Mouse (Mus musculus) embryonic facial prominence, embryonic 15.5 days (tissue): ENCODE data around the gene Stx12. TPM values are rescaled to one million over a fixed set of nuclear protein-coding genes. Genes with fewer than 3 reads are reported as not detected.
"Not testable (repeated sequence)": the region's sequence is repeated elsewhere in the genome, so short reads cannot be mapped to it uniquely, and the experiment has no call there.

Experiments used
- ATAC-seq: fragments of 200-750 bp; cut with Nextera tagmentation; 2 replicates; pipeline ENCODE4 v1.8.0; 2017; ENCODE audit warnings: low read depth, moderate TSS enrichment; ENCODE audit not compliant: insufficient number of reproducible peaks, low FRiP score, low TSS enrichment
- H3K27ac ChIP-seq: fragments of 300-500 bp; sonication (generic); replicated peaks from 2 replicates; pipeline ENCODE4 v1.5.1; 2015; ENCODE audit warnings: mild to moderate bottlenecking, inconsistent platforms
- H3K27me3 ChIP-seq: fragments of 300-500 bp; sonication (generic); 2 replicates; pipeline ENCODE4 v1.6.1; 2015; ENCODE audit warnings: inconsistent platforms
- H3K36me3 ChIP-seq: fragments of 300-500 bp; sonication (generic); 2 replicates; pipeline ENCODE4 v1.6.1; 2015; ENCODE audit warnings: mild to moderate bottlenecking, inconsistent platforms
- H3K4me1 ChIP-seq: fragments of 300-500 bp; sonication (generic); 2 replicates; pipeline ENCODE4 v1.6.1; 2015; ENCODE audit warnings: inconsistent platforms
- H3K4me2 ChIP-seq: fragments of 300-500 bp; sonication (generic); replicated peaks from 2 replicates; pipeline ENCODE4 v1.6.1; 2015; ENCODE audit warnings: mild to moderate bottlenecking, inconsistent platforms
- H3K4me3 ChIP-seq: fragments of 300-500 bp; sonication (generic); replicated peaks from 2 replicates; pipeline ENCODE4 v1.5.1; 2015; ENCODE audit warnings: mild to moderate bottlenecking, inconsistent platforms
- H3K9ac ChIP-seq: fragments of 300-500 bp; sonication (generic); 2 replicates; pipeline ENCODE4 v1.6.1; 2015; ENCODE audit warnings: inconsistent platforms
- H3K9me3 ChIP-seq: fragments of 300-500 bp; sonication (generic); replicated peaks from 2 replicates; pipeline ENCODE4 v1.6.1; 2016; ENCODE audit warnings: inconsistent platforms
- WGBS: fragments of 180-500 bp; shearing (Covaris S2); methylation state at CpG from one replicate; pipeline ENCODE4 v1.1.7; 2015; 5-methylcytosine and 5-hydroxymethylcytosine counted together
- polyA plus RNA-seq: library from polyadenylated mRNA; unstranded; fragments of >200 nt; fragmentation: Nextera tagmentation; extraction: Ambion mirVana; gene quantifications from 2 replicates; pipeline ENCODE4 v1.2.1, GENCODE M21; 2015

The Stx12 gene
- 59.4 and 61.4 TPM in 2 replicates for polyA plus RNA-seq

DNA sequence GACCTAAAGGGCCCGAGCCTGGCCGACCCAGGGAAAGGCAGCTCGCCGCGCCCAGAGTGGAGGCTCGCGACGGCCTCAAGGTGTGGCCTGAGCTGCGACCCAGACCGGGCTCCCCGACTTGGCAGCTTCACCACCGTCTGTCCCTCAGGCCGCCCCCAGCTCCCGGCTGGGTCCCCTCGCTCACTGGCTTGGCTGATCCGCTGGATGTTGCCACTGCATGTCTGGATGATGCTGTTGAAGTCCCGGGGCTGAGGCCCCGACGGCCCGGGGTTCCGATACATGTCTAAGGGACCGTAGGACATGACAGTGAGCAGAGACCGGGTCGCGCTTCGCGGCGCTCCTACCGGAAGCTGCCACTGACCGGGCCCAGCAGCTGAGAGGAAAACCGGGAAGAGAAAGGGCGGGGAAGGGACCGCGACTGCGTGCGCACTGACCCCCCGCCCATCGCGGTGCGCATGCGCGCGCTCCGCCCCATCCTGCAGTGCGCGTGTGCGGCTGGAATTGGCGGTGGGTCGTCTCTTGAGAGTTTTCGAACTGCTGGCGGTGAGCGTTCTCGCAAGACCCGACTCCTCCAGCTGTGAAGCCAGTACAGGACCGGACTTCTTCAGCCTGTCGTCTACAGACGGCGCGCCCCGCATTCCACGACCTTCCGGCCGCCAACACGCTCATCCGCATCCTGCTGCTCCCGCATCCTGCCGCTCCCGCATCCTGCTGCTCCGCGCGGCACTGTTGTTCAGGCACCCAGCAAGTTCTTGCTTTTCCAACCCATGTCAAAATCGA is at the start of gene Stx12:
Gene Stx12, minus strand, starts transcription at position 446 of the 780 bp plus-strand sequence.
- peak within 1 kb of the TSS; percentile 83 for H3K4me2 ChIP-seq
- no peaks in the 10 kb centered on the region for H3K9me3 ChIP-seq
- no peaks in the 10 kb centered on the region for H3K27me3 ChIP-seq
- H3K27ac ChIP-seq = peak within 1 kb of the TSS; percentile 83
- under 1% methylated on average over 72 of the region's 72 CpGs for WGBS
- peak; percentile 91 for ATAC-seq
- H3K9ac ChIP-seq = peak within 1 kb of the TSS; percentile 98
- H3K36me3 ChIP-seq = peaks cover 11% of the 10 kb centered on the region; the same call in 1 of the 2 replicates
- H3K4me3 ChIP-seq = peak within 1 kb of the TSS; percentile 91
- H3K4me1 ChIP-seq = peaks cover 25% of the 10 kb centered on the region

DNA sequence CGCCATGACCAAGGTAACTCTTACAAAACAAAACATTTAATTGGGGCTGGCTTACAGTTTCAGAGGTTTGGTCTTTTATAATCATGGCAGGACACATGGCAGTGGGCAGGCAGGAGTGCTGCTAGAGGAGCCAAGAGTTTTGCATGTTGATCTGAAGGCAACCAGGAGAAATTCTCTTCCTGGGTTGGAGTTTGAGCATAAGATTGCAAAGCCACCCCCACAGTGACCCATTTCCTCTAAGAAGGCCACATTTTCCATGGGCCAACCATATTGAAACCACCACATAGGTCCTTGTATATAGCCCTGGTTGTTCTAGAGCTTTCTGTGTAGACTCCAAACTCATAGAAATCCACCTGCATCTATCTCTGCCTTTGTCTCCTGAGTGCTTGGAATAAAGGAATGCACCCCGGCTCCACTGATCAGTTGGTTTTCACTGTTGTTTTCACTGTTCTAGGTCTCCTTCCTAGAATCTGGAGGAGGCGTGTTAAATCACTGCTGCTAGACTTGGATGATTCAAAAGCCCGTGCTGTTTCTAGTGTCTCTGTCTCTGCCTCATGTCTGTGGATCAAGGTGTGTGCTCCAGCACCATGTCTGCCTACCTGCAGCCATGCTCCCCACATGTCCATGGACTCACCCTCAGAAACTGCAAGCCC is 48.6 kb upstream of the Stx12 start:
- Histone ChIP-seq H3K27ac (no peak overlapping the region), H3K4me2 (no peak overlapping the region), H3K9me3 (no peaks in the 10 kb centered on the region), H3K36me3 (no peaks in the 10 kb centered on the region), H3K4me1 (no peaks in the 10 kb centered on the region), H3K4me3 (no peak overlapping the region), H3K9ac (no peak overlapping the region), H3K27me3 (no peaks in the 10 kb centered on the region)
- WGBS = 79% methylated on average over 4 of the region's 4 CpGs
- ATAC-seq = no peak

DNA sequence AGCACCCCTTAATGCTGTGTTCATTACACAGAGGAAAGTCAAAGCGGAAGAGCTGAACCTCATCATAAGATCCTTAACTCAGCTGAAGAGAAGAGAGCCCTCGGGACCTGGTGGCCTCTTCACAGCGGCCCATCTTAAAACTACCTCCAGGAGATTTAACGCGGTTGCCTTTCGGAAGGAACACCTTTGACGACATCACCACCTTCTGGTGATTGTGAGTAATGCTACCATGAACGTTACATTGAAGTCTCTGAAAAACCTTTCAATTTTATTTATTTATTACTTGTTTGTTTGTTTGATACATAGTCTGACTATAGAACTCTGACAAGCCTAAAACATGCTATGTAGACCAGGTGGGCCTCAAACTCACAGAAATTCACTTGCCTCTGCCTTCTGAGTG is 46.5 kb upstream of the Stx12 start:
- no peaks in the 10 kb centered on the region for H3K36me3 ChIP-seq
- H3K27me3 ChIP-seq = no peaks in the 10 kb centered on the region
- no peak overlapping the region for H3K4me2 ChIP-seq
- H3K27ac ChIP-seq = no peak overlapping the region
- no peaks in the 10 kb centered on the region for H3K4me1 ChIP-seq
- WGBS = 7% methylated on average over 8 of the region's 8 CpGs
- no peak overlapping the region for H3K9ac ChIP-seq
- H3K4me3 ChIP-seq = no peak overlapping the region
- ATAC-seq = no peak
- no peaks in the 10 kb centered on the region for H3K9me3 ChIP-seq

DNA sequence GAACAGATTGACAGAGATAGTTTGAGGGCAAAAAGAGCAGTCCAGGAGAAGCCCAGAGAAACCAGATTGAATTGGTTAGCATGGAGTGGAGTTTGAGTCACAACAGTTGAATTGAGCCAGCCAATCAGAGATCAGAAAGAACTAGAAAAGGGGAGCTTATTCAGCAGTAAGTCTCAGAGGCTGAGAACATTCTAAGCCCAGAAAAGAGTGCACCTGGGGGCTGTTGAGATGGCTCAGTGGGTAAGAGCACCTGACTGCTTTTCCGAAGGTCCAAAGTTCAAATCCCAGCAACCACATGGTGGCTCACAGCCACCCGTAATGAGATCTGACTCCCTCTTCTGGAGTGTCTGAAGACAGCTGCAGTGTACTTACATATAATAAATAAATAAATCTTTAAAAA is 42.2 kb upstream of the Stx12 start:
- ATAC-seq, H3K27ac ChIP-seq, H3K4me1 ChIP-seq, H3K9me3 ChIP-seq, H3K27me3 ChIP-seq, H3K36me3 ChIP-seq, H3K9ac ChIP-seq, H3K4me3 ChIP-seq, H3K4me2 ChIP-seq: not testable (repeated sequence)
- 71% methylated on average over 2 of the region's 2 CpGs for WGBS

DNA sequence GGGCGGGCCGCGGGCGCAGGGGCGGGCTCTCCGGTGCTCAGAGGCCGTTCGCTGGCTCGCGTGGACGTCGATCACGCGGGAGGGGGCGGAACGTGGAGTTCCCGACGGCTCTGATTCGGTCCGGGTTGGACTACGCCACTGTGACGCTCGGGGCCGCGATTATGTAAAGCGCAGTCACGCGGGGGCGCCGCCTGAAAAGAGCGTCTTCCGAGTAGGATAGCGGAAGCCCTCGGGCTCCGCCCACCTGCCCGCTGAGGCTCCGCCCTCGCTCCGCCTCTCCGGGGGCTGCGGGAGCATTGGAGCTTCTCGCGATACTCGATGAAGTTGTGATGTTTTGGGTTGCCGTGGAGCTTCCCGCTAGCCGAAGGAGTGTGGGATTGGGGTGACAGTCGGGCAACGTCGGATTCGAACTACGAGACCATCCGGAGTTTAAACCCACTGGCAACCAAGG is 38.3 kb upstream of the Stx12 start, which contains the start of gene Fam76a:
Gene Fam76a, minus strand, starts transcription at position 1 of the 451 bp plus-strand sequence.
- Histone ChIP-seq H3K9ac (peak within 1 kb of the TSS; percentile 85), H3K9me3 (no peaks in the 10 kb centered on the region), H3K4me2 (peak within 1 kb of the TSS; percentile 77), H3K4me1 (peaks cover 13% of the 10 kb centered on the region), H3K4me3 (peak within 1 kb of the TSS; percentile 98), H3K27ac (peak within 1 kb of the TSS; percentile 85), H3K27me3 (no peaks in the 10 kb centered on the region), H3K36me3 (peaks cover 13% of the 10 kb centered on the region)
- WGBS = under 1% methylated on average over 52 of the region's 53 CpGs
- ATAC-seq = peak; percentile 99

DNA sequence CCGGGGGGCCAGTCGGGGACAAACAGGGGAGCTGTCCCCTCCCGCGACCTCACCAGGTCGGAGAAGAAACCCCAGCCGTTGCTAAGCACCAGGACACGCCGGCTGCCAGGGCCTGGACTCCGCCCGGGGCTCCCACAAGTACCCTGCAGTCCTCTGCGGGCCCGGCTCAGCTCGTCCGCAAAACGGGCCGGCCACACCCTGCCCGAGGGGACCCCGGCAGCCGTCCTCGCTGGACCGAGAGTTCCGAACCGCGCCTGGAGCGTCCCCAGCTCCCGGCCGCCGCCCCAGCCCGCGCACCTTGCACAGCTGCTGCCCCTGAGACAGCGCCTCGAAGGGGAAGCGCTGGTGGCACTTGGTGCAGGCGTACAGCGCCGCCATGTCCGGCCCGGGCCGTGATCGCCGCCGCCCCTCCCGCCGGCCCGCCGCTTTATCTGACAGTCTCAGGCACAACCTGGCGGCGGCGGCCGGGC is 37.8 kb upstream of the Stx12 start:
- Histone ChIP-seq H3K4me2 (peak overlapping the region; percentile 77), H3K4me3 (peak overlapping the region; percentile 98), H3K27me3 (no peaks in the 10 kb centered on the region), H3K27ac (peak overlapping the region; percentile 75), H3K9ac (peak overlapping the region; percentile 85), H3K4me1 (peaks cover 13% of the 10 kb centered on the region), H3K36me3 (peaks cover 17% of the 10 kb centered on the region), H3K9me3 (no peaks in the 10 kb centered on the region)
- 0% methylated on average over 50 of the region's 50 CpGs for WGBS
- ATAC-seq = peak; percentile 6; the same call in 1 of the 2 replicates

DNA sequence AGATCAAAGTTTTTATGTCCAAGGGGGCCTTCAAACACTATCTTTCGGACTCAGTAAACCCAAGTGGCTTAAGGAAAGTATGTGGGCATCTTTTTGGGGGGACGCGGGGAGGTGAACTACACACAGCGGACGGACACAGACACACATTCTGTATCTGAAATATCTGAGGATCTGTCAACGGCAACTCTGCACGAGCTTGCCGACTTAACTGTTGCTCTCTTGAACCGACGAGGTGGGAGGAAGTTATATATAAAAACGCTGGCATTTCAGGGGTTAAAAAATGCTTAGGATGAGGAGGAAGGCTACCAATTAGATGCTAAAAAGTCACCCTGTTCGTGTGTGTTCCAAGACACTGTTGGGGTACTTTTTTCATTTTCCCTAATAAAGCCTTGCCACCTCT is 37.2 kb upstream of the Stx12 start:
- H3K27ac ChIP-seq = no peak overlapping the region
- peak overlapping the region; percentile 77 for H3K4me2 ChIP-seq
- H3K9ac ChIP-seq = peak overlapping the region; percentile 85
- ATAC-seq = no peak
- H3K4me1 ChIP-seq = peaks cover 13% of the 10 kb centered on the region
- WGBS = 35% methylated on average over 12 of the region's 12 CpGs
- H3K9me3 ChIP-seq = no peaks in the 10 kb centered on the region
- peaks cover 20% of the 10 kb centered on the region for H3K36me3 ChIP-seq
- H3K4me3 ChIP-seq = peak overlapping the region; percentile 98
- no peaks in the 10 kb centered on the region for H3K27me3 ChIP-seq

DNA sequence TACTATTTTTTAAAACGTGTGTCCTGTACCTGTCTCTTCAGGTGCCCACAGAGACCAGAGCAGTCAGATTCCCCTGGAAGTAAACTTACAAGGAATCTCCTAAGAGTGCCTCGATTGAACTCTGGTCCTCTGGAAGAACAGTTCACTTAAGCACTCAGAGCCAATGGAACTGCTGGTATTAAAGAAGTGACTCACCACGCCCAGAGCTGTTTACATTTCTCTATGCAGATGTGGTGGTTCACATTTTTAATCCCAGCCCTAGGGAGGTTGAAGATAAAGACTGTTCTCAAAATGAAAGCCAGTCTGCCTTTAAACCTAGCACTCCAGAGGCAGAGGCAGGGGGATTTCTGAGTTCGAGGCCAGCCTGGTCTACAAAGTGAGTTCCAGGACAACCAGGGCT is 35.9 kb upstream of the Stx12 start:
- no peaks in the 10 kb centered on the region for H3K27me3 ChIP-seq
- peaks cover 33% of the 10 kb centered on the region for H3K36me3 ChIP-seq
- ATAC-seq = no peak
- H3K9me3 ChIP-seq = no peaks in the 10 kb centered on the region
- H3K4me1 ChIP-seq = peaks cover 13% of the 10 kb centered on the region
- 81% methylated on average over 4 of the region's 4 CpGs for WGBS
- H3K4me3 ChIP-seq = no peak overlapping the region
- no peak overlapping the region for H3K4me2 ChIP-seq
- no peak overlapping the region for H3K27ac ChIP-seq
- H3K9ac ChIP-seq = no peak overlapping the region

DNA sequence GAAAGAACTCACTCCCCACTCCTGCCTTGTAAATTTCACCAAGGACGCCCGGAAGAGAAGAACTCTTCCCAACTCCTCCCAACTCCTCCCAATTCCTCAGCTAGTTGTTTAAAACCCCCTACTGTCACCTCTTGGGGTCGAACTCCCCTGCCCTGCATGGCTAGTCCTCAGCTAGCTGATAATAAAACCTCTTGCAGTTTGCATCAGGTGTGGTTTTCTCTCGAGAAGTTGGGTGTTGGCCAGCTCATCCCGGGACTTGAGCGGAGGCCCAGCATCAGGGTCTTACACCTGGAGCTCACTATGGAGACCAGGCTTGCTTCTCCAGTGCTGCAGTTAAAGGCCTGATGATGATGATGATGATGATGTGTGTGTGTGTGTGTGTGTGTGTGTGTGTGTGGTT is 34.2 kb upstream of the Stx12 start:
- H3K9me3 ChIP-seq, H3K27ac ChIP-seq, H3K27me3 ChIP-seq, H3K9ac ChIP-seq, H3K4me2 ChIP-seq, ATAC-seq, H3K4me3 ChIP-seq: not testable (repeated sequence)
- H3K4me1 ChIP-seq = peaks cover 13% of the 10 kb centered on the region
- H3K36me3 ChIP-seq = peaks cover 49% of the 10 kb centered on the region
- WGBS = 78% methylated on average over 6 of the region's 6 CpGs

DNA sequence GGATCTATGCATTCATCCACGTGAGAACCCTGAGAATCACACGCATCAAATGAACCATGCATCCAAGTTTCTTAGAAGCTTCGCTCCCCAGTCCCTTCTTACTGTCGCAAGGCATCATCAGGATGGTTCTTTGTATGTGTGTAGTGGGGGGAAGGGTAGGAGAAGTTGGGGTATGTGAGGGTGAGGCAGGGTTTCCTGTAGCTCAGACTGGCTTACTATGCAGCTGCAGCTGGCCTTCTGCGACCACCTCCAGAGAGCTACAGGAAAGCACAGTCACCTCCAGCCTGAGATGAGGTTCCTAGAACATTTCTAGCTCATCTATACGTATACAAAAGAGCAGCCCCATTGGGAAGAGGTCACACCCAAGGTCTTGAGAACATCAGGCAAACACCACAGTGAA is 27.8 kb upstream of the Stx12 start:
- WGBS = 86% methylated on average over 6 of the region's 6 CpGs
- Histone ChIP-seq H3K27ac (no peak overlapping the region), H3K9ac (no peak overlapping the region), H3K9me3 (no peaks in the 10 kb centered on the region), H3K27me3 (no peaks in the 10 kb centered on the region), H3K4me2 (no peak overlapping the region), H3K4me1 (no peaks in the 10 kb centered on the region), H3K36me3 (peaks cover 83% of the 10 kb centered on the region), H3K4me3 (no peak overlapping the region)
- ATAC-seq = no peak

DNA sequence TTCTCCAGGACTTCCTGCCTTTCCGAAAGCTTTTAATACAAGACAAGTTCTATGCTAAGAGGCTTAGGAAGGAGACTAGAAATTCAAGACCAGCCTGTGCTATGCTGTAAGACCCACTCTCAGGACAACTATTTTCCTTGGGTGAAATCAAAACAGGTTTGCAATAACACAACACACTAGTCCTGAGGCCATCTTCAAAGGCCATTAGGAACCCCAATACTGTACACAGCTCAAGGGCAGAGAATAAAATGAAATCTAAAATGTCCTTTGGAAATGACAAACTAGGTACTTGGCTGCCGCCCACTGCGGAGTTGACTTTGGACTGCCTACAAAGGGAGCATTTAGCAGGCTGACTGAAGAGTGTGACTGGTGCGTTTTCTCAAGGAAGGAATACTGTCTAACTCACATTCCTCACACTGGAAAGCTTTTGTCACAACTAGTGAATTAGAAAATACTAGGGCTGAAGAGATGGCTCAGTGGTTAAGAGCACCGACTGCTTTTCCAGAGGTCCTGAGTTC is 21.6 kb upstream of the Stx12 start:
- Histone ChIP-seq H3K4me1 (no peaks in the 10 kb centered on the region; the same call in 1 of the 2 replicates), H3K27ac (no peak overlapping the region), H3K9ac (no peak overlapping the region), H3K36me3 (peaks cover 73% of the 10 kb centered on the region), H3K4me2 (no peak overlapping the region), H3K4me3 (no peak overlapping the region), H3K9me3 (no peaks in the 10 kb centered on the region), H3K27me3 (no peaks in the 10 kb centered on the region)
- 88% methylated on average over 5 of the region's 5 CpGs for WGBS
- ATAC-seq = no peak
